Mouse (Mus musculus) hindbrain, postnatal 0 days (tissue): ENCODE results near the gene Rrp12. TPM values are rescaled to one million over a fixed set of nuclear protein-coding genes. Genes with fewer than 3 reads are reported as not detected.

ENCODE experiments used
- ATAC-seq: fragments of 200-750 bp; cut with Nextera tagmentation; 2 replicates; pipeline ENCODE4 v1.8.0; 2017; ENCODE audit warnings: mild to moderate bottlenecking, moderate TSS enrichment, moderate library complexity
- DNase-seq: peaks from one replicate; pipeline ENCODE4 v3.0.0-alpha.2; 2015; ENCODE audit warnings: low spot score
- H3K27ac ChIP-seq: fragments of 300-500 bp; sonication (generic); 2 replicates; pipeline ENCODE4 v1.5.1; 2014; ENCODE audit warnings: mild to moderate bottlenecking
- H3K27me3 ChIP-seq: fragments of 300-500 bp; sonication (generic); 2 replicates; pipeline ENCODE4 v1.6.1; 2014; ENCODE audit warnings: low read length, mixed read lengths; ENCODE audit not compliant: insufficient read depth
- H3K36me3 ChIP-seq: fragments of 300-500 bp; sonication (generic); 2 replicates; pipeline ENCODE4 v1.6.1; 2014; ENCODE audit warnings: low read length, mixed read lengths; ENCODE audit not compliant: insufficient read depth
- H3K4me1 ChIP-seq: fragments of 300-500 bp; sonication (generic); 2 replicates; pipeline ENCODE4 v1.6.1; 2014; ENCODE audit warnings: antibody characterized with exemption, low read length, mixed read lengths; ENCODE audit not compliant: insufficient read depth
- H3K4me2 ChIP-seq: fragments of 300-500 bp; sonication (generic); 2 replicates; pipeline ENCODE4 v1.6.1; 2014; ENCODE audit warnings: low read depth, mild to moderate bottlenecking, low read length, moderate library complexity, mixed read lengths
- H3K4me3 ChIP-seq: fragments of 300-500 bp; sonication (generic); 2 replicates; pipeline ENCODE4 v1.5.1; 2014; ENCODE audit warnings: low read length
- H3K9ac ChIP-seq: fragments of 300-500 bp; sonication (generic); replicated peaks from 2 replicates; pipeline ENCODE4 v1.6.1; 2014; ENCODE audit warnings: mild to moderate bottlenecking, low read length, moderate library complexity, mixed read lengths
- H3K9me3 ChIP-seq: fragments of 300-500 bp; sonication (generic); 2 replicates; pipeline ENCODE4 v1.6.1; 2016; ENCODE audit warnings: low read length, mixed read lengths
- CTCF ChIP-seq: IDR thresholded peaks from 2 replicates; pipeline ENCODE4 v1.5.1; 2016; ENCODE audit warnings: antibody characterized with exemption, control low read depth, low read depth
- WGBS: fragments of 180-500 bp; shearing (Covaris S2); extraction: QIAGEN DNeasy Blood & Tissue Kit; methylation state at CpG from one replicate; pipeline ENCODE4 v1.1.7; 2014; 5-methylcytosine and 5-hydroxymethylcytosine counted together
- polyA plus RNA-seq: library from polyadenylated mRNA; unstranded; fragments of >200 nt; fragmentation: Nextera tagmentation; extraction: Ambion mirVana; gene quantifications from 2 replicates; pipeline ENCODE4 v1.2.1, GENCODE M21; 2015
- total RNA-seq: library from RNA; depleted of rRNA; stranded (reverse); fragments of >200 nt; gene quantifications from 2 replicates; pipeline ENCODE4 v1.2.3, GENCODE M21; 2014; rRNA removed

Rrp12 gene
- total and polyA plus RNA-seq, 2 experiments from 2014 or later, result 12.3 to 19.2 TPM

DNA sequence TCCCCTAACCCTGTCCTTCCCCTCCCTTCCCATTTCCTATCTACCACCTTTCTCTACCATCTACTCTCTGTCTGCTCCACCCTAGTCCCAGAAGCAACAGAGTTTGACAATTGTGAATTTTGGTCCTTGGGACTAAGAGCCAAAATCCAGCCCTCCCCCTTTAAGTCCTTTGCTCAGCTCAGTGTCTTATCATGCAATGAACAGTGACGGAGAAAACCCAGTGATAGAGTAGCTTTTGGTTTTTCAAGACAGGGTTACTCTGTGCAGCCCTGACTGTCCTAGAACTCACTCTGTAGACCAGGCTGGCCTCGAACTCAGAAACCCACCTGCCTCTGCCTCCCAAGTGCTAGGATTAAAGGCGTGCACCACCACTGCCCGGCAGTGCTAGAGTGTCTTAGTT lies 82.6 kb downstream of the Rrp12 start:
- Histone ChIP-seq H3K27ac (no peak overlapping the region), H3K9ac (no peak overlapping the region), H3K36me3 (no peaks in the 10 kb centered on the region), H3K4me1 (no peaks in the 10 kb centered on the region), H3K4me2 (no peak overlapping the region), H3K4me3 (no peak overlapping the region), H3K27me3 (no peaks in the 10 kb centered on the region), H3K9me3 (no peaks in the 10 kb centered on the region)
- no peak for TF ChIP-seq CTCF
- ATAC-seq (no peak), DNase-seq (no peak)
- WGBS, result 95% methylated on average over 4 of the region's 4 CpGs

Other genes with a start within 250 kb of the Rrp12 start
- 69.2 and 78.5 TPM in 2 replicates for gene Slit1, start 152.5 kb downstream of the Rrp12 start, total RNA-seq
- gene Slit1, start 152.5 kb downstream of the Rrp12 start, polyA plus RNA-seq, result 10.8 and 13.3 TPM in 2 replicates
- 5.4 and 5.5 TPM in 2 replicates for gene Arhgap19, start 94.1 kb downstream of the Rrp12 start, total RNA-seq
- gene Arhgap19, start 94.1 kb downstream of the Rrp12 start, polyA plus RNA-seq, result 3.9 and 4.4 TPM in 2 replicates
- 26.6 and 33.8 TPM in 2 replicates for gene Frat1, start 66.2 kb downstream of the Rrp12 start, total RNA-seq
- gene Frat1, start 66.2 kb downstream of the Rrp12 start, polyA plus RNA-seq, result 24.4 and 27.0 TPM in 2 replicates
- 9.0 and 13.2 TPM in 2 replicates for gene Frat2, start 48.0 kb downstream of the Rrp12 start, total RNA-seq
- gene Frat2, start 48.0 kb downstream of the Rrp12 start, polyA plus RNA-seq, result 5.8 and 7.3 TPM in 2 replicates
- gene Pgam1, start 15.8 kb upstream of the Rrp12 start, total RNA-seq, result 539 and 558 TPM in 2 replicates
- gene Pgam1, start 15.8 kb upstream of the Rrp12 start, polyA plus RNA-seq, result 629 and 638 TPM in 2 replicates
- gene Exosc1, start 37.2 kb upstream of the Rrp12 start, total RNA-seq, result 13.5 and 21.1 TPM in 2 replicates
- gene Exosc1, start 37.2 kb upstream of the Rrp12 start, polyA plus RNA-seq, result 64.8 and 69.4 TPM in 2 replicates
- 65.1 and 73.7 TPM in 2 replicates for gene Zdhhc16, start 37.3 kb upstream of the Rrp12 start, total RNA-seq
- 81.9 and 89.4 TPM in 2 replicates for gene Zdhhc16, start 37.3 kb upstream of the Rrp12 start, polyA plus RNA-seq
- gene Mms19, start 85.0 kb upstream of the Rrp12 start, total RNA-seq, result 54.8 and 66.1 TPM in 2 replicates
- 25.9 and 28.8 TPM in 2 replicates for gene Mms19, start 85.0 kb upstream of the Rrp12 start, polyA plus RNA-seq
- 19.9 and 22.4 TPM in 2 replicates for gene Ubtd1, start 85.6 kb upstream of the Rrp12 start, total RNA-seq
- 13.4 and 14.1 TPM in 2 replicates for gene Ubtd1, start 85.6 kb upstream of the Rrp12 start, polyA plus RNA-seq
- gene Ankrd2, start 139.8 kb upstream of the Rrp12 start, total RNA-seq, result 0.42 TPM in 1 of 2 replicates, not detected in the other
- 0.97 and 1.5 TPM in 2 replicates for gene Ankrd2, start 139.8 kb upstream of the Rrp12 start, polyA plus RNA-seq
- gene Hoga1, start 149.4 kb upstream of the Rrp12 start, total RNA-seq, result 2.2 and 3.6 TPM in 2 replicates
- 3.9 and 4.6 TPM in 2 replicates for gene Hoga1, start 149.4 kb upstream of the Rrp12 start, polyA plus RNA-seq
- gene 4933411K16Rik, start 156.1 kb upstream of the Rrp12 start, total RNA-seq, result 0.61 and 1.6 TPM in 2 replicates
- gene 4933411K16Rik, start 156.1 kb upstream of the Rrp12 start, polyA plus RNA-seq, result not detected in 2 replicates
- 42.9 and 48.5 TPM in 2 replicates for gene Morn4, start 190.2 kb upstream of the Rrp12 start, total RNA-seq
- gene Morn4, start 190.2 kb upstream of the Rrp12 start, polyA plus RNA-seq, result 98.0 and 108 TPM in 2 replicates
- gene Pi4k2a, start 194.3 kb upstream of the Rrp12 start, total RNA-seq, result 18.3 and 21.7 TPM in 2 replicates
- 33.9 and 36.4 TPM in 2 replicates for gene Pi4k2a, start 194.3 kb upstream of the Rrp12 start, polyA plus RNA-seq
- gene Avpi1, start 232.9 kb upstream of the Rrp12 start, total RNA-seq, result 13.5 and 23.7 TPM in 2 replicates
- gene Avpi1, start 232.9 kb upstream of the Rrp12 start, polyA plus RNA-seq, result 16.4 and 18.0 TPM in 2 replicates